Mouse (Mus musculus): Measurements from ENCODE around the gene Gm10401. TPM values are rescaled to one million over a fixed set of nuclear protein-coding genes. Genes with fewer than 3 reads are reported as not detected.

Gm10401 gene
- polyA plus RNA-seq (2012; rRNA removed): 0.21 and 0.31 TPM in 2 replicates

GRCm38 (mm10) chr5:115098195-115098594 lies at the start of gene Gm10401:
Gm10401 (minus strand) TSS chr5:115098295.

GRCm38 (mm10) chr5:115134234-115135165 lies 36.4 kb upstream of the Gm10401 start, which contains the start of gene Unc119b:
Unc119b (minus strand) TSS chr5:115134975.

GRCm38 (mm10) chr5:115118961-115119570 lies 21.0 kb upstream of the Gm10401 start, which contains the start of gene Acads:
Acads (minus strand) TSS chr5:115119346.

Other genes with a start within 250 kb of the Gm10401 start
- not detected in 2 replicates for gene 4930519G04Rik, start 244.6 kb downstream of the Gm10401 start, polyA plus RNA-seq (2012; rRNA removed)
- gene Gm9936, start 239.6 kb downstream of the Gm10401 start, polyA plus RNA-seq (2012; rRNA removed): 2.7 and 3.0 TPM in 2 replicates
- gene Oasl2, start 201.4 kb downstream of the Gm10401 start, polyA plus RNA-seq (2012; rRNA removed): 5.6 and 7.2 TPM in 2 replicates
- 0.32 and 0.71 TPM in 2 replicates for gene Oasl1, start 175.1 kb downstream of the Gm10401 start, polyA plus RNA-seq (2012; rRNA removed)
- gene 2210016L21Rik, start 156.1 kb downstream of the Gm10401 start, polyA plus RNA-seq (2012; rRNA removed): 97.8 and 102 TPM in 2 replicates
- gene Hnf1a, start 127.2 kb downstream of the Gm10401 start, polyA plus RNA-seq (2012; rRNA removed): not detected in 2 replicates
- gene Sppl3, start 87.2 kb downstream of the Gm10401 start, polyA plus RNA-seq (2012; rRNA removed): 96.3 and 106 TPM in 2 replicates
- 14.5 and 16.4 TPM in 2 replicates for gene Acads, start 21.1 kb upstream of the Gm10401 start, polyA plus RNA-seq (2012; rRNA removed)
- gene Unc119b, start 36.7 kb upstream of the Gm10401 start, polyA plus RNA-seq (2012; rRNA removed): 35.1 and 37.4 TPM in 2 replicates
- 61.9 and 66.2 TPM in 2 replicates for gene Mlec, start 59.9 kb upstream of the Gm10401 start, polyA plus RNA-seq (2012; rRNA removed)
- gene Cabp1, start 96.1 kb upstream of the Gm10401 start, polyA plus RNA-seq (2012; rRNA removed): 54.7 and 57.3 TPM in 2 replicates
- 62.9 and 64.4 TPM in 2 replicates for gene Pop5, start 137.5 kb upstream of the Gm10401 start, polyA plus RNA-seq (2012; rRNA removed)
- 171 and 186 TPM in 2 replicates for gene Rnf10, start 174.6 kb upstream of the Gm10401 start, polyA plus RNA-seq (2012; rRNA removed)
- gene Coq5, start 181.4 kb upstream of the Gm10401 start, polyA plus RNA-seq (2012; rRNA removed): 21.0 and 23.5 TPM in 2 replicates
- gene Dynll1, start 202.7 kb upstream of the Gm10401 start, polyA plus RNA-seq (2012; rRNA removed): 921 and 931 TPM in 2 replicates
- gene Srsf9, start 228.9 kb upstream of the Gm10401 start, polyA plus RNA-seq (2012; rRNA removed): 77.3 and 91.8 TPM in 2 replicates
- 29.5 and 32.5 TPM in 2 replicates for gene Gatc, start 242.9 kb upstream of the Gm10401 start, polyA plus RNA-seq (2012; rRNA removed)
- gene Triap1, start 242.9 kb upstream of the Gm10401 start, polyA plus RNA-seq (2012; rRNA removed): 35.5 and 37.2 TPM in 2 replicates